Mouse (Mus musculus): ENCODE measurements around the gene Nab2.

Gene Nab2

DNA sequence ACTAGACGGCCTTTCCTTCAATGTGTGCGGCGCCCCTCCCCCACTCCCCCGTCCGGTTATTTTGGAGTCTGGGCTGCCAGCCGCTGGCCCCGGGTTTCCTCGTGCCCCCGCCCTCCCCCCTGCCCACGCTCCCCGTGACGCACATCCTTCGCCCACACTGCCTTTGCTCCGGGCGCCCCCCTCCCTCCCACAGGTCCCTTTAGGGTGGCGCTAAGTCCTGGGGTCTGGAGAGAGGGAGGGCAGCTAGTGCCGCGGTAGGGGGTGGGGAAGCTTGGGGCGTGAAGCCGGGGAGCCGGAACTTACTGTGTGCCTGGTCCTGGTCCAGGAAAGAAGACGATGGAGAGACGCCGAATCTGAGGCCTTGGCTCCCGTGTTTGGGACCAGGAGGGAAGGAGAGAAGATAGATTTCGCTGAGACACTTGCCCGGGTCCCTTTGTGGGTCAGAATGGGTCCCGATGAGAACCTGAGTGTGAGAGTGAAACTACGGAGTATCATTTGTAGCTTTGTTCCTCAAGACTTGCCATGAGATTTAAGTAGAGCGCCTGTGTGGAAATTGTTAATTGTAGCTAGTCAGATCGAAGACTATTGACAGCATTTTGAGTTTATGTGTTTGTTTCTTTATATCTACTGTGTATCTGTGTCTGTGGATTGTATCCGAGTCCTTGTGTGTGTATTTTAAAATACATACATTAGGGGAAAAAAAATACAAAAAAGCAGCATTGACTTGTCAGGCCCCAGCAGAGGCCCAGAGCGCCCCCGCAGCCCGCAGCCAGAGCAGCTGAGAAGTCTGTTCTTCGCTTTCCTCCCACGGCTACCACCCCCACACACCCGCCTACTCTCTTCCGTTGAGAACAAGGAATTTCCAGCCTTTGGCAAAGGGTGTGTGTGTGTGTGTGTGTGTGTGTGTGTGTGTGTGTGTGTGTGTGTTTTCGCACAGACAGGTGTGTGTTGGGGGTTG is at the start of gene Nab2:
Nab2 (minus strand) TSS at position 476 of the 958 bp plus-strand sequence.
- in situ Hi-C loops (cut with MseI, MboI), result no loop called here

DNA sequence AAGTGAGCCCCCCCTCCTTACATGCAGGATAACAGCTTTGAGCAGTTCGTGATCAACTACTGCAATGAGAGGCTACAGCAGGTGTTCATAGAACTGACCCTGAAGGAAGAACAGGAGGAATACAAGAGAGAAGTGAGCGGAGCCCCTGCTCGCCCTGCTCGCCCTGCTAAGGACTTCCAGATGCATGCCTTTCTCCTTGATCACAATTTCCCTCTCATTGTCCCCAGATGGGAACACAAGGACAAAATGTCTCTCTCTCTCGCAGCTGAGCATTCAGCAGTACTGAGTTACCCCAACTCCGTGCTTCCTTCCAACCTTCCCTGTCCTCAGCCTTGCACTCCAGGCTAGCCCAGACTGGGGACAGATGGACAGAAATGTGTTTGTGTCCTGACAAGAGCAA is 44.4 kb upstream of the Nab2 start:
- in situ Hi-C loops (cut with MseI, MboI), result no loop called here

- in situ Hi-C loops (cut with MseI, MboI), result no loop called here
Measured at GRCm38 (mm10) chr10:127710331-127710730, 42.0 kb upstream of the Nab2 start.

- in situ Hi-C loops (cut with MseI, MboI), result no loop called here
Measured at GRCm38 (mm10) chr10:127708850-127709370, 40.5 kb upstream of the Nab2 start.

- in situ Hi-C loops (cut with MseI, MboI), result no loop called here
Measured at GRCm38 (mm10) chr10:127707721-127708120, 39.4 kb upstream of the Nab2 start.

DNA sequence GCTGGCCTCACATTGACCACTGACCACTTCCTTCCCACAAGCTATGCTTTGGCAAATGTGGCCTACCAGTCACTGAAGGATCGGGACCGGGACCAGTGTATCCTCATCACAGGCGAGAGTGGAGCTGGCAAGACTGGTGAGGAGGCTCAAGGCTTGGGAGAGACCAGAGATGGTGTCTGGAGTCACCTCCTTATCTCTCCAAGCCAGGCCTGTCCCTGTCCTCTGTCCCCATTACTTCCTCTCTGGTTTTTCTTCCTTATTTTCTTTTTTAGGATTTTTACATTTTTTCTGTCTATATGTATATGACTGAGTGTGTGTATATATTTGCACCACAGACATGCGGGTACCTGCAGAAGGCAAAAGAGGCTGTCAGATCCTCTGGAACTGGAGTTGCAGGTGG is 37.4 kb upstream of the Nab2 start:
- in situ Hi-C loops (cut with MseI, MboI), result no loop called here

GRCm38 (mm10) chr10:127704766-127705220 is 36.4 kb upstream of the Nab2 start, which contains the start of gene Myo1a:
TSS of gene Myo1a (plus strand) at chr10:127705170.
- in situ Hi-C loops (cut with MseI, MboI), result no loop called here

- in situ Hi-C loops (cut with MseI, MboI), result no loop called here
Measured at GRCm38 (mm10) chr10:127704293-127704692, 35.9 kb upstream of the Nab2 start.

DNA sequence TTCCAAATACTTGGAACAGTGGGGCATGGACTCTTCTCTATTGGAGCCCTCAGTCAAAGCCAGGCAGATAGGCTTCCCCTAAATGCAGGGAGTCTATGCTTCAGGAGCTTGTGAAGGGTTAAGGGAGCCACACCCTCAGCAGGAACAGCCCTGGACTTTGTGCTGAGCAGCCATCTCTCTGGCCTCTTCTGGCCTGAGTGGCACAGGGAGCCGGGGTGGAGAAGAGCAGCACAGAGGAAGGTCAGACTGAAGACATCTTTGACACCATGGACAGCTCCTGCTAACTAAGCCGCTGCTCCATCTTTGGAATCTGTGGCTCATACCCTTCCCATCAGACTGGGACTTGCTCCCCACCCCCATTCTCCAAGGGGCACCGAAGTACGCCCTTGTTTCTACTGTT is 34.9 kb upstream of the Nab2 start:
- in situ Hi-C loops (cut with MseI, MboI), result no loop called here

GRCm38 (mm10) chr10:127698966-127699365 is 30.6 kb upstream of the Nab2 start:
- in situ Hi-C loops (cut with MseI, MboI), result loop anchor here in 1 of 2 experiments (5.0 kb wide), 1 partner anchor 33 kb away; no protein-coding TSS in a partner anchor

GRCm38 (mm10) chr10:127695775-127696174 is 27.4 kb upstream of the Nab2 start:
- in situ Hi-C loops (cut with MseI, MboI), result loop anchor here in 1 of 2 experiments (5.0 kb wide), 1 partner anchor 37 kb away; no protein-coding TSS in a partner anchor

- in situ Hi-C loops (cut with MseI, MboI), result loop anchor here (5.0 kb wide), 2 partner anchors 33 to 38 kb away; no protein-coding TSS in a partner anchor
Measured at GRCm38 (mm10) chr10:127694636-127695035, 26.3 kb upstream of the Nab2 start.

GRCm38 (mm10) chr10:127691053-127691452 is 22.7 kb upstream of the Nab2 start:
- in situ Hi-C loops (cut with MseI, MboI), result loop anchor here in 1 of 2 experiments (5.0 kb wide), 1 partner anchor 36 kb away; no protein-coding TSS in a partner anchor

- in situ Hi-C loops (cut with MseI, MboI), result no loop called here
Measured at GRCm38 (mm10) chr10:127682886-127683285, 14.5 kb upstream of the Nab2 start.

DNA sequence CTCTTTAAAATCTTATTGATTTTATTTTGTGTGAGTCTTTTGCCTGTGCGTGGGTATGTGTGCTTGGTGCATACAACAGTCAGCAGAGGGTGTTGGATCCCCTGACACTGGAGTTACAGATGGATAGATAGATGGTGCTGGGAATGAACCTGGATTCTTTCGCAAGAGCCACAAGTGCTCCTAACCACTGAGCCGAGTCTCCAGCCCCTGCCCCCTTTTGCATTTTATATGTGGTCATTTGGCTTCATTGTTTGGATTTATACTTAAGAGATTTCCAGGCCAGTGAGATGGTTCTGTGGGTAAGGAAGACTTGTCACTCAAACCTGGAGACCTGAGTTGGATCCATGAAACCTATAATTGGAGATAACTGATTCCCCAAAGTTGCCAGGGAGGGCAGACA is 11.5 kb upstream of the Nab2 start:
- in situ Hi-C loops (cut with MseI, MboI), result no loop called here

GRCm38 (mm10) chr10:127679208-127679607 is 10.8 kb upstream of the Nab2 start:
- in situ Hi-C loops (cut with MseI, MboI), result no loop called here

DNA sequence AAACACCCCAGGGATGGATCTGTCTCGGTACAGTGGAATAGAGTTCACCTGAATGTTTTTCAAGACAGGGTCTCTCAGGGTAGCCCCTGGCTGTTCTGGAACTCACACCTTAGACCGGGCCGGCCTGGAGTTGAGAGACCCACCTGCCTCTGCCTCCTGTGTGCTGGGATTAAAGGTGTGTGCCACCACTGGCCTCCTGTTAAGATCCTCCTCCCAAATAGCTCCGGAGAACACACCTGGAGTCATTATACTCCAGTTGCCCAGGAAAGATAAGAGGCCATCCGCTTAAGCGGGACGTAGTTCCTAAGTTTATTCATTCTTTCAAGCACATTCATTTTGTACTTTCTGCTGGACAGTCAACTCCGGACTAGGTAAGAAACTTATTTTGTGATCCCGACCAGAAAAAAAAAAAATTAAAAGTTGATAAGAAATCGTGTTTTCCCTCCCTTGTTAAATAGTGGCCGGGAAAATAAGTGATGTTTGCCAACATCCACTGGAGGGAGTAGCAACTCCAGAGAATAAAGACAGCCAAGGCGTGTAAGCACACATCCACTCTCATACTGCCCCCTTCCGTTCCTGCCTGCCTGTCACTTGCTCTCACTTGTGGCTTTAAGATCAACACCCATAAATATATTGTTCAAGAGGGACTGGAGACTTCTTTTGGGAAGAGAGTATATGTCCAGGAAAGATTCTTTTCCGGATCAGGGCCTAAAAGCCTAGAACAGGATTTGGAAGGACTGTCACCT is 9.4 kb upstream of the Nab2 start:
- in situ Hi-C loops (cut with MseI, MboI), result no loop called here

- in situ Hi-C loops (cut with MseI, MboI), result no loop called here
Measured at GRCm38 (mm10) chr10:127676691-127677548, 8.6 kb upstream of the Nab2 start.

DNA sequence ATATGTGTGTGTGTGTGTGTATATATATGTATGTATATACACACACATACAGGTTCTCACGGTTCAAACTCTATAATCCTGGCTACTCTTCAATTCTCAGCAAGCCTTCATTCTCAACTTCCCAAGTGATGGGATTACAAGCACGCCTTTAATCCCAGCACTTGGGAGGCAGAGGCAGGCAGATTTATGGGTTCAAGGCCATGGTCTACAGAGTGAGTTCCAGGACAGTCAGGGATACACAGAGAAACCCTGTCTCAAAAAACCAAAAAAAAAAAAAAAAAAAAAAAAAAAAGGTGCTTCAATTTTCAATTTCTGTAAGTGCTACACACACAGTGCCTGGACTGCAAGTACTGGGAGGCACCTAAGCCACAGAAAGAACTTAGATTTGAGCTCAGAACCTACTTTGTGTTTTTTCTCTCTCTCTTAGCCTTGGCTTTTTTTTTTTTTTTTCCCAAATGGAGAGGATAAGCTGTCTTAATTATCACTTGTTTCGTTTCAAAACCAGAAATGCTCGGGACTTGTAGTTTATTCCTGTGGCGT is 7.6 kb upstream of the Nab2 start:
- in situ Hi-C loops (cut with MseI, MboI), result no loop called here

GRCm38 (mm10) chr10:127674794-127675522 is 6.6 kb upstream of the Nab2 start:
- in situ Hi-C loops (cut with MseI, MboI), result no loop called here
